Mouse (Mus musculus) urinary bladder, postnatal 25 days (tissue): ENCODE measurements at regions not wholly inside any gene's neighbourhood (a gene's known extent, or its start where the extent isn't known, plus 50 kb on each side); places are given as distances from the start of the nearest gene placed in this dataset.

Experiments used
- DNase-seq: peaks from one replicate; pipeline ENCODE4 v3.0.0; 2022; ENCODE audit warnings: low spot score

DNA sequence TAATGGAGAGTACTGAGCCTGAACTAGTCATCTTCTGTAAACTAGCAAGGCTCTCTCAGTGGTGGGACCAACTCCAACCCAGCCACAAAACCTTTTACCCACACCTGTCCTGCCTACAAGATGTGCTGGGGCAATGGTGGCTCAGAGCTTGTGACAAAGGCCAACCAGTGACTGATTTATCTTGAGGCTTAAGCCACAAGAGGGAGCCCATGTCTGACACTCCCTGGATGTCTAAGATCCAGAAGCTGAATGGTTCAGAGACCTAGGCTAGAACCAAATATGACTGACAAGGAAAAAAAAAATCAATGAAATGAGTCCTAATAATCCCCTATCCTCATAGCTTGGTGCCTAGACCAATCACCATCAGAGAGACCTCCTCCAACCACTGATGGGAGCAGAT lies 650.3 kb downstream of the Utrn start:
- DNase-seq = no peak

DNA sequence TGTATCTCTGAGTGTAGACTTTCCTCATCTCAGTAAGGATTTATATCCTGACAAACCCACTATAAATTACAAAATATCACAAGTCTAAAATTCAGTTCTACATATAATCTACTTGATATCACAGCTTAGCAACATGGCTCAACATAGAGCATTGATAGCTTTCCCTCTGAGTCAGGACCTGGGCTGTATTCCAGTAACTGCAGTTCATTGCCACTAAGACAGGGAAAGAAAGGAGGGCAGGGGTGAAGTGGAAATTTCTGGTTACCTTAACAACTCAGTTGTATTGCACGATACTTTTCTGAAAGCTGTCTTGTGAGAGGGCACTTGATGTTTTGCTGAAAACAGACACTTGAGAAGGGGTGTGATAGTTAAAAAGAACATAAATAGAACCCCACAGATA lies 635.0 kb downstream of the Utrn start:
- DNase-seq = no peak

DNA sequence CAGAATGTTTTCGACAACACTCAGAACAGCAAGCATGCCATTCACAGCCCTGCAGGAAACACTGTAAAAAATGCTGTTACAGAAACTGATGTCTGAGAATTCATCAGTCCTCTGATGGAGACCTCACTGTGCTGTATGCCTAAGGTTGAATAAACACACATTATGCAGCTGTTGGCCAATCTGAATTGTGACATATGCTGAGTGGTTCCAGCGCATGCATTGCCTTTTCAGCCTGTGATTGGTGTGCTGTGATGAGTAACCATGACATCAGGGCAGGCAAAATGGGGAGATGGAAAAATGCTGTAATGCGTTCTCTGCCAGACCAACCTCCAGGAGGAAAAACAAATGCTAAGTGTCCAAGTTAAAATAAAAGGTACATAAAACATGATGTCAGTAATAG lies 620.3 kb downstream of the Utrn start:
- no peak for DNase-seq

DNA sequence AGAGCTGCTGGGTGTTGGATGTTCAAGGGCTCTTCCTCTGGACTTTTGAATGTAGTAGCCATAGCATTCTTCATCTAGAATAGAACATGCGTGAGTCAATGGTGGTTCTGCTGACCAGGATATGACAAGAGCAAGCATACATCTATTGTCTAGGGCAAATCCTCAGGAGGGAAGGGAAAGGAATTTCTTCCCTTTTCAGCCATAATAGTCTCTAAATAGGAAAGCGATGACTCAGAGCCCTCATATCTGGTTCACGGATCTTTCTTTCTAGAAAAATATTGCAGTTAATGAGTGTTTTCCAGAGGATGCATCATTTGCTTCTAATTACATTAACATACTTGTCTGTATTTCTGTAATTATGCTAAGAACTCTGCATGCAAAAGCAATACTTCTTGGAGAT lies 615.9 kb downstream of the Utrn start:
- DNase-seq = no peak

DNA sequence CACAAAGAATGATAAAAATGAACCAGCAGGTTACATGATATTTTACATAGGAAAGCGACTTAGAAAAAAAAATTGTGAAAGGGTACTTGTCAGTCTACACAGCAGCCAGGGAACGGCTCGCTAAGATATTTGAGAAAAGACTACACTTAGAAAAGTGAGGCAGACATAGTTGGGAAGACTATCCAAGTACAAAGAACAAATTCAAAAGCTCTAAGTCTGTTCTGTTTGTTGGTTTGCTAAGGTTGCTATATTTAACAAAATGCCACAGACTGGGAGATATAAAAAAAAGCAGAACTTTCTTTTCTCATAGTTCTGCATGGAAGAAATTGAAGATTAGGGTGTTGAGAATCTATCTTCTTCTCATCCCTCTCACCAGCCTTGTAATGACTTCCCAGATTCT lies 583.5 kb downstream of the Utrn start:
- DNase-seq = no peak

DNA sequence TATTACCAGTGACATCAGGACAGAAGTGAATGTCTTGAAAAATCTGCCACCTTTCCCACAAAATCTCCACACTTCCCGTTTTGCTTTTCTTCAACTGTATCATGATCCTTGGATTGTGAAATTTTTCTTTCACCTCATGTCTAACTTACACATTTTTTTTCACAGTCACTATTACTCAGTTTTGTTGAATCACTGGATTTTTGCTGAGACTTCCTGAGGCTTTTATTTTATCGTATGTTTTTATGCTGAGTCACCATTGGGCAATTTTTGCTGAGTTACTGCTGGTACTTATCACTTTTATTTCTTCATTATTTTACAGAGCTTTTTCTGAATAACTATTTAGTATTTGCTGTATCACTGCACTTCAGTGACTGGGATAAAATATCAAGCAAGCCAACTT lies 570.3 kb downstream of the Utrn start:
- no peak for DNase-seq

DNA sequence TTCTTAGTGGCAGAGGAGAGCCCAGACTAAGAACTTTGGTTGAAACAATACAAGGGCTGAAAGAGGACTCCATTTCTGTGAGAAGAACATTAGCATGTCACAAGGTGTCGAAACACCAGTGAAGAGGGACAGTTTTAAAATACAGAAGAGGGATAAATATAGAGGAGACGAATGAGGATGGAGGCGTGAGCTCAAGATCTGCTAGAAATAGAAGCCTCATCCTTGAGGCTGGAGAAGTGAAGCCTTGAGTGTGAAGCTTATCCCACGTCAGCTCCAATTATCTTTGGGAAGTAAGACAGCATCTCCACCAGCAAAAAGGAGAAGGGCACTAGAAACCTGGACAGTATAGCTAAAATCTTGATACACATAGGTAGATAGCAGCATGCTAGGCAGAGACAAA lies 566.8 kb downstream of the Utrn start:
- no peak for DNase-seq

DNA sequence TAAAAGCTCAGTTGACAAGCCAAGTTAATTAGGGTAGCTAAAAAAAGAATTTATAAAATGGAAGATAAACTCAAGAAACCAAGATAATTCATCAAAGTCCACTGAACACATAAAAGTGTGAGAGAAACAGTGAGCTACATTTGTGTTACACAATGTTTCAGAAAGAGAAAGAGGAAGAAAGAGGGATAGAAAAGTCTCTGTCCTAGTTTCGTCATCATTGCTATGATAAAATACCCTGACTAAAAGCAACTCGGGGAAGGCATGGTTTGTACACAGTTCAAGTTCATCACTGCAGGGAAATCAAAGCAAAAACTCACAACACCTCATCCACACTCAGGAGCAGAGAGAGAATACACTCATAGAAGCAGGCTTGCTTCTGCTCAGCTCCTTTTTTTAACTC lies 548.9 kb downstream of the Utrn start:
- DNase-seq = no peak
